Mouse (Mus musculus) hindbrain, embryonic 10.5 days (tissue): ENCODE measurements around the gene Picalm. TPM values are rescaled to one million over a fixed set of nuclear protein-coding genes. Genes with fewer than 3 reads are reported as not detected.
A peak's percentile ranks its signal among the peaks of the same experiment; 100 is the strongest.

Source experiments
- DNase-seq: peaks from one replicate; pipeline ENCODE4 v3.0.0-alpha.2; 2017; ENCODE audit warnings: low spot score
- H3K27ac ChIP-seq: fragments of 300-500 bp; sonication (generic); 2 replicates; pipeline ENCODE4 v1.5.1; 2016; ENCODE audit warnings: mild to moderate bottlenecking, moderate library complexity
- H3K27me3 ChIP-seq: fragments of 300-500 bp; sonication (generic); 2 replicates; pipeline ENCODE4 v1.6.1; 2016; ENCODE audit warnings: mild to moderate bottlenecking; ENCODE audit not compliant: poor library complexity, insufficient read depth, severe bottlenecking
- H3K36me3 ChIP-seq: fragments of 300-500 bp; sonication (generic); 2 replicates; pipeline ENCODE4 v1.6.1; 2016; ENCODE audit warnings: mild to moderate bottlenecking, moderate library complexity
- H3K4me1 ChIP-seq: fragments of 300-500 bp; sonication (generic); replicated peaks from 2 replicates; pipeline ENCODE4 v1.6.1; 2016; ENCODE audit warnings: mild to moderate bottlenecking
- H3K4me3 ChIP-seq: fragments of 300-500 bp; sonication (generic); 2 replicates; pipeline ENCODE4 v1.5.1; 2016; ENCODE audit warnings: mild to moderate bottlenecking, moderate library complexity
- H3K9me3 ChIP-seq: fragments of 300-500 bp; sonication (generic); 2 replicates; pipeline ENCODE4 v1.6.1; 2016; ENCODE audit warnings: mild to moderate bottlenecking, moderate library complexity
- WGBS: fragments of 180-500 bp; shearing (Covaris S2); methylation state at CpG from one replicate; pipeline ENCODE4 v1.1.7; 2016; 5-methylcytosine and 5-hydroxymethylcytosine counted together
- polyA plus RNA-seq: library from polyadenylated mRNA; unstranded; fragments of >200 nt; fragmentation: Nextera tagmentation; extraction: Ambion mirVana; gene quantifications from 2 replicates; pipeline ENCODE4 v1.2.1, GENCODE M21; 2016

Gene Picalm
- 26.3 and 28.8 TPM in 2 replicates for polyA plus RNA-seq

DNA sequence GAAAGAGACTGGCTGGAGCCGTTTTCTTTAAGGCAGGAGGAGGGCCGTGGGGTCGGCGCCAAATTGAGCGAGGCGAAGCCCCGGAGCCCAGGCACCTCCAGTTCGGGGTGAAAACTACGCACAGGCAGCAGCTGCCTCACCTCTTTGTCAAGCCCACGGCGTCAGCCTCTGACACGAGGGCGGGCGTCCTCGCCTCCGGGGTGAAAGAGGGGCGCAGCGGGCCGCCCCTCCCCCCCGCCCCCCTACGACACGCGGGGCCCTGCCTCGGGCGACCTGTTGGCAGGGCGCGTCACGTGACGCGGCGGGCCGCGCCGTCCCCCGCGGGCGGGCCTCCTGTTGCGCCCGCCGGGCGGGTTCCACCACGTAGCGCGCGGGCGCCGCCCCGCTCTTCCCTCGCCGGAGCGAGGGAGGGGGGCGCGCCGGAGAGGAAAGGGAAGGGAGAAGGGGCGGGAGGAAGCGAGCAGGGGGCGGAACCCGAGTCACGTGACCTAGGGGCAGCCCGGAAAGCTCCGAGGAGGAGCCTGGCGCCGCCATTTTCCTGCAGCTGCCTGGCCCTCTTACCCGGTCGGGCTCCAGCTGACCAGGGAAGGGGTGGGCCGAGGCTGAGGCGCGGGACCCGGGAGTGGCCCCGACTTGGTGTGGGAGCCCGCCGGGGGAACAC is at the start of gene Picalm:
TSS of gene Picalm (plus strand) at position 482 of the 661 bp plus-strand sequence.
- no peaks in the 10 kb centered on the region for H3K9me3 ChIP-seq
- H3K27me3 ChIP-seq = no peaks in the 10 kb centered on the region
- H3K27ac ChIP-seq = peak within 1 kb of the TSS; percentile 99
- peak within 1 kb of the TSS; percentile 94 for H3K4me3 ChIP-seq
- peaks cover 21% of the 10 kb centered on the region for H3K4me1 ChIP-seq
- DNase-seq = peak; percentile 97
- 1% methylated on average over 65 of the region's 72 CpGs for WGBS
- H3K36me3 ChIP-seq = no peaks in the 10 kb centered on the region

- DNase-seq = no peak
- no peaks in the 10 kb centered on the region for H3K9me3 ChIP-seq
- H3K4me3 ChIP-seq = no peak overlapping the region
- no peak overlapping the region for H3K27ac ChIP-seq
- no peaks in the 10 kb centered on the region for H3K36me3 ChIP-seq
- no peaks in the 10 kb centered on the region for H3K4me1 ChIP-seq
- no peaks in the 10 kb centered on the region for H3K27me3 ChIP-seq
- 81% methylated on average over 7 of the region's 7 CpGs for WGBS
Measured at GRCm38 (mm10) chr7:90083799-90084198, 46.2 kb upstream of the Picalm start.

- no peaks in the 10 kb centered on the region for H3K9me3 ChIP-seq
- H3K27ac ChIP-seq = no peak overlapping the region
- H3K4me3 ChIP-seq = no peak overlapping the region
- H3K36me3 ChIP-seq = no peaks in the 10 kb centered on the region
- H3K4me1 ChIP-seq = no peaks in the 10 kb centered on the region
- DNase-seq = no peak
- H3K27me3 ChIP-seq = no peaks in the 10 kb centered on the region
Measured at GRCm38 (mm10) chr7:90084531-90084930, 45.5 kb upstream of the Picalm start.

DNA sequence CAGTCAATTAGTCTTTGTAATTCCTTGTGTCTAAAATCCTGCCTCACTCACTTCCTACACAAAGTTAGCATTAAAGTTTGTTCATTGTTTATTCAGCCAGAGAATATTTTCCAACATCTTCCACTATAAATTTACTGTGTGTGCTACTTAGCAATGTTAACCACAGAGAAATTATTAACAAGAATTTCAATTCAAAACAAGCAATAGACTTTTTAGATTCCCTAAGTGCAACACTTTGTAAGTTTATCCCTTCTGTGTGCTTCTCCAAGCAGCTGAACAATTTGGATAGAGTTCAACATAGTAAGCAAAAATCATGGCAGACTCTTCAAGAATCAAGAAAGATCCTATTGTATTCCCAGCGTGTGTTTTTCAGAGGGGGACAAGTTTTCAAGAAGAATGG is 44.3 kb upstream of the Picalm start:
- no peaks in the 10 kb centered on the region for H3K9me3 ChIP-seq
- H3K4me3 ChIP-seq = no peak overlapping the region
- no peaks in the 10 kb centered on the region for H3K36me3 ChIP-seq
- H3K27ac ChIP-seq = no peak overlapping the region
- no peak for DNase-seq
- no peaks in the 10 kb centered on the region for H3K4me1 ChIP-seq
- H3K27me3 ChIP-seq = no peaks in the 10 kb centered on the region
- WGBS = 72% methylated on average over 1 of the region's 1 CpGs

GRCm38 (mm10) chr7:90086821-90087220 is 43.2 kb upstream of the Picalm start:
- Histone ChIP-seq H3K9me3 (no peaks in the 10 kb centered on the region), H3K4me3 (no peak overlapping the region), H3K27me3 (no peaks in the 10 kb centered on the region), H3K36me3 (no peaks in the 10 kb centered on the region), H3K27ac (no peak overlapping the region), H3K4me1 (no peaks in the 10 kb centered on the region)
- DNase-seq = no peak

GRCm38 (mm10) chr7:90090996-90091395 is 39.0 kb upstream of the Picalm start:
- Histone ChIP-seq H3K4me1 (no peaks in the 10 kb centered on the region), H3K27me3 (no peaks in the 10 kb centered on the region), H3K27ac (no peak overlapping the region), H3K4me3 (no peak overlapping the region), H3K9me3 (no peaks in the 10 kb centered on the region), H3K36me3 (no peaks in the 10 kb centered on the region)
- 73% methylated on average over 4 of the region's 4 CpGs for WGBS
- DNase-seq = no peak

- H3K9me3 ChIP-seq = no peaks in the 10 kb centered on the region
- DNase-seq = no peak
- H3K4me3 ChIP-seq = no peak overlapping the region
- WGBS = 43% methylated on average over 2 of the region's 2 CpGs
- no peaks in the 10 kb centered on the region for H3K36me3 ChIP-seq
- no peak overlapping the region for H3K27ac ChIP-seq
- no peaks in the 10 kb centered on the region for H3K4me1 ChIP-seq
- no peaks in the 10 kb centered on the region for H3K27me3 ChIP-seq
Measured at GRCm38 (mm10) chr7:90091756-90092155, 38.3 kb upstream of the Picalm start.

DNA sequence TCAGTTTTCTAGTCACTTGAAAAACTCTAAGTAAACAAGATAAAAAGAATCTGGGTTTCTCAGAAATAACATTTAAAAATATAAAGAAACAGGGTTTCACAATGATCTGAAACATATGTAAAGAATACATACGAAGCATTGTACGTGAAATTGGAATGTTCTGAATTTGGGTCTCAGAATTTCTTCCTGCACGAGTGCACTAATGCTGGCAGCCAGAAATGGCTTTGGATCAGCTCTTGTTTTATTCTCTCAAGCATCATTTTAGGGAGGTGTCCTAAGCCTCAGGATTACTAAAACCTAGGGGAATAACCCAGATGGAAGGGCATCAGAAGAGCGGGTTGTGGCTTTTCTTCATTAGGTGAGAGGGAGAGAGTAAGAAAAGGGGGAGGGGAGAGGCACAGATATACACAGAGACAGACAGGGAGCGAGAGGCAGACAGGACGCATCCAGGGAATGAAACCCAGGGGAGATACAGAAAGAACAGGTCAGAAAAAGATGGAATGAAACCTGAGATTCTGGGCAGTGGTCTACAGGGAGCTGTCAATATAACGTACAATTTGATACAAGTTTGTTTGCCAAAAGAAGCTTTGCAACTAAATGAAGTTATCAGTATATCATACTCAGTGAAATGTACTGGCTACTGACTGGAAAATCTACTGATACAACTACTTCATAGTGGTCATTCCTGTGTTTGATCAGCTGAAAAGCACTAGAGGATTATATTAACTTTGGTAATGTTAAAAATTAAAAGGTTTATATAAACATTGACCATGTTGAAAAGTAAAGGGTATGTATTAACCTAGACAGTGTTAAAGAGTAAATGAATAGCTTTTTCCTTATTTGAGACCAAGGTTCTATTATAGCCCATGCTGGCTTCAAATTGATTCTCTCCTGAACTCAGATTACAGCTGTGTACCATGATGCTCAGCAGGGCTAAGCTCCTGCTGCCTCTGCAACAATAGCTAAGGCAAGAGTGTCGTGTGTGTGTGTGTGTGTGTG is 37.3 kb upstream of the Picalm start:
- DNase-seq = no peak
- H3K4me1 ChIP-seq = no peaks in the 10 kb centered on the region
- no peaks in the 10 kb centered on the region for H3K9me3 ChIP-seq
- H3K36me3 ChIP-seq = no peaks in the 10 kb centered on the region
- 87% methylated on average over 8 of the region's 8 CpGs for WGBS
- no peak overlapping the region for H3K27ac ChIP-seq
- H3K27me3 ChIP-seq = no peaks in the 10 kb centered on the region
- H3K4me3 ChIP-seq = no peak overlapping the region

- no peak for DNase-seq
- no peak overlapping the region for H3K4me3 ChIP-seq
- H3K36me3 ChIP-seq = no peaks in the 10 kb centered on the region
- no peak overlapping the region for H3K27ac ChIP-seq
- peaks cover 6% of the 10 kb centered on the region for H3K4me1 ChIP-seq
- no peaks in the 10 kb centered on the region; the same call in 1 of the 2 replicates for H3K27me3 ChIP-seq
- WGBS = 86% methylated on average over 5 of the region's 5 CpGs
- no peaks in the 10 kb centered on the region for H3K9me3 ChIP-seq
Measured at GRCm38 (mm10) chr7:90095097-90095496, 34.9 kb upstream of the Picalm start.

- H3K27ac ChIP-seq = no peak overlapping the region
- H3K27me3 ChIP-seq = no peaks in the 10 kb centered on the region; the same call in 1 of the 2 replicates
- no peak for DNase-seq
- H3K4me3 ChIP-seq = no peak overlapping the region
- WGBS = 90% methylated on average over 6 of the region's 6 CpGs
- no peaks in the 10 kb centered on the region for H3K9me3 ChIP-seq
- peaks cover 6% of the 10 kb centered on the region for H3K4me1 ChIP-seq
- H3K36me3 ChIP-seq = no peaks in the 10 kb centered on the region
Measured at GRCm38 (mm10) chr7:90095766-90096372, 34.1 kb upstream of the Picalm start.

DNA sequence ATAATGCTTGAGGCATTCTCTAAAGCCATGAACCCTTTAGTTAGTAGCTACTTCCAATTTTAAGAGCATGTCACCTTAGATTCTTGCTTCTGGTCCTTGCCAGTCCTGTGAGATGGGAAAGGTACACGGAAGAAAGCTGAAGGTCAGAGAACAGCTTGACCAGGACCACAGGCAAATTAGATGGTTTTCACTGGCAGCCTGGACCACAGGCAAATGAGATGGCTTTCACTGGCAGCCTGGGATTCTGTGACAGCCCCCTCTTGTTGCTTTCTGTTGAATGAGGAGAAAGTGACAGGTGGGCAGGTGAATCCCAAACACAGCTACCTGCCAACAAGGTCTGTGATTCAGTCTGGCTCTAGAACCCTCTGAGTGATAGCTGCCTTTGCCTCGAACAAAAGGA is 33.4 kb upstream of the Picalm start:
- Histone ChIP-seq H3K4me1 (peaks cover 6% of the 10 kb centered on the region), H3K9me3 (no peaks in the 10 kb centered on the region), H3K27ac (no peak overlapping the region), H3K4me3 (no peak overlapping the region), H3K27me3 (no peaks in the 10 kb centered on the region; the same call in 1 of the 2 replicates), H3K36me3 (no peaks in the 10 kb centered on the region)
- no peak for DNase-seq
- 72% methylated on average over 2 of the region's 2 CpGs for WGBS

- Histone ChIP-seq H3K27me3 (no peaks in the 10 kb centered on the region; the same call in 1 of the 2 replicates), H3K9me3 (no peaks in the 10 kb centered on the region), H3K36me3 (no peaks in the 10 kb centered on the region), H3K4me3 (no peak overlapping the region), H3K27ac (no peak overlapping the region), H3K4me1 (peaks cover 6% of the 10 kb centered on the region)
- 88% methylated on average over 4 of the region's 4 CpGs for WGBS
- DNase-seq = no peak
Measured at GRCm38 (mm10) chr7:90098253-90098652, 31.8 kb upstream of the Picalm start.

DNA sequence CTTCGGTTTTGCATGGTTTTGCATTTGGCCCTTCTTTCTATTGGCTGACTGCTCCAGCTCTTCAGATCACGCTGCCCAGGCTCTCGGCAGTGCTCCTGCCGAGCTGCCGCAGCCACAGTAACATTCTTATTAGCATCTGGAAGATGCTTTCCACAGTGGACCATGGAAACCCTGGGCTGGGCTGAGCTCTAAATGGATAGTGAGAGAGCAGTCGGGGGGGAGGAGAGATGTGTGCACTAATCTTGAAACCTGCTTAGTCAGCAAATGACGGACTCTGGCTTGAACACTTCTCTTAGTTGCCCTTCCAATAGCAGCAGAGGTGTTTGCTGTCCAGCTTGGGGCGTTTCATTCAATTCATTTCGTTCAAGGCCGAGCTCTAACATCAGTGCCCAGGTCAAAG is 30.8 kb upstream of the Picalm start:
- H3K27me3 ChIP-seq = no peaks in the 10 kb centered on the region; the same call in 1 of the 2 replicates
- no peak overlapping the region; the same call in 1 of the 2 replicates for H3K27ac ChIP-seq
- H3K9me3 ChIP-seq = no peaks in the 10 kb centered on the region
- H3K36me3 ChIP-seq = no peaks in the 10 kb centered on the region
- H3K4me1 ChIP-seq = peaks cover 6% of the 10 kb centered on the region
- H3K4me3 ChIP-seq = no peak overlapping the region
- DNase-seq = peak; percentile 13
- 48% methylated on average over 10 of the region's 10 CpGs for WGBS
